Mouse (Mus musculus): ENCODE results near the gene Sod3.

DNA sequence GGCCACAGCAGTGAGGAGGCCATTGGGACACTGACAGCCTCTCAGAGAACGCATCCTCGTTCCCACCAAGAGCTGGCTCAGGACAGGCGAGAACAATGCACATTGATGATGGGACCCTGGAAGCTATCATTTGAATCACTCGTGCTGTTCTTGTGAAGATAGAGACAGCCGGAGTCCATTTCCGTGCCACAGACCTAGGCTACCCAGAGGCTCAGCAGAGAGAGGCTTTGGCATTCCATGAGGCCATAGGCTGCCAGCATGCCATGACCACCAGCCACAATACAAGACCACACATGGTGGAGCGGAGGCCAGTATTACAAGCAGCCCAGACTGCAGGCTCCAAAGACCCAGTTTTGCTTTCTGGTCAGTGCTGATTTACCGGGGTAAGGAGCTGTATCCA is 19.2 kb downstream of the Sod3 start:
- TF ChIP-seq POLR2A (IDR thresholded peaks at IDR 0.05; ENCODE audit: low read depth, low read length) (no peak), CTCF (IDR thresholded peaks at IDR 0.05; ENCODE audit: extremely low read depth, insufficient read length, insufficient replicate concordance, low read depth, low read length) (no peak)
